Mouse (Mus musculus) brain, embryonic 14.5 days (tissue): ENCODE results near the gene Nosip.

Experiments
- CTCF ChIP-seq: fragments of 200-500 bp; IDR thresholded peaks from 2 replicates; pipeline ENCODE4 v1.5.1; 2012; ENCODE audit warnings: inconsistent platforms, mild to moderate bottlenecking, moderate library complexity, borderline replicate concordance; ENCODE audit not compliant: insufficient read depth, insufficient read length; ENCODE audit errors: extremely low read depth
- POLR2A ChIP-seq: fragments of 200-500 bp; IDR thresholded peaks from 2 replicates; pipeline ENCODE4 v1.6.1; 2012; ENCODE audit warnings: mild to moderate bottlenecking, inconsistent platforms, borderline replicate concordance; ENCODE audit not compliant: poor library complexity, insufficient read depth, insufficient read length, severe bottlenecking; ENCODE audit errors: extremely low read depth

GRCm38 (mm10) chr7:45094121-45094520 is 31.9 kb downstream of the Nosip start:
- no peak for TF ChIP-seq POLR2A
- no peak for TF ChIP-seq CTCF
